Mouse (Mus musculus): ENCODE measurements around the gene Cadm1.

DNA sequence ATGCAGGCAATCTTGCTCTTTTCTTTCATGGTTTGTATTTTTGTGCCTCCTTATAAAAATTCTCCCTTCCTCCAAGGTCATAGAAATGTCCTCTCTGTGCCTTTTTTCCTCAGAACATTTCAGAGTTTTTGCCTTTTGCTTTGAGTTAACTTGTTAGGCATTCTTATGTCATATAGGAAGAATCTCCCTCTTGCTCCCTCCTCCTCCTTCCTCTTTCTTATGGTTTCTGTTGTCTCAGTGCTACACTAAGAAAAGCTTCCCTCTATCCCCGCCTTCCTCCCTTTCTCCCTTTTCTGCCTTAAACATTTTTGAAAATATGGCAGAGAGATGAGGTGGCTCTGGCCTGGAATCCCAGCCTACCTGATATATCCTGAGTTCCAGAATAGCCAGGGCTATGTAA, 98.6 kb downstream of the Cadm1 start:
- TF ChIP-seq CTCF (IDR thresholded peaks at IDR 0.05; ENCODE audit: borderline replicate concordance, control insufficient read depth, extremely low read depth, insufficient read depth, low read length, poor library complexity) (no peak), POLR2A (IDR thresholded peaks at IDR 0.05; ENCODE audit: control insufficient read depth, extremely low read depth, insufficient read depth, low read length, poor library complexity) (no peak)

All from thymus, adult 2 months (tissue).